Mouse (Mus musculus) embryonic facial prominence, embryonic 15.5 days (tissue): Measurements from ENCODE around the gene Gm49369. TPM values are rescaled to one million over a fixed set of nuclear protein-coding genes. Genes with fewer than 3 reads are reported as not detected.
A peak's percentile ranks its signal among the peaks of the same experiment; 100 is the strongest.
"Not testable (repeated sequence)": the region's sequence is repeated elsewhere in the genome, so short reads cannot be mapped to it uniquely, and the experiment has no call there.

Experiments used
- ATAC-seq: fragments of 200-750 bp; cut with Nextera tagmentation; 2 replicates; pipeline ENCODE4 v1.8.0; 2017; ENCODE audit warnings: low read depth, moderate TSS enrichment; ENCODE audit not compliant: insufficient number of reproducible peaks, low FRiP score, low TSS enrichment
- H3K27ac ChIP-seq: fragments of 300-500 bp; sonication (generic); replicated peaks from 2 replicates; pipeline ENCODE4 v1.5.1; 2015; ENCODE audit warnings: mild to moderate bottlenecking, inconsistent platforms
- H3K27me3 ChIP-seq: fragments of 300-500 bp; sonication (generic); 2 replicates; pipeline ENCODE4 v1.6.1; 2015; ENCODE audit warnings: inconsistent platforms
- H3K36me3 ChIP-seq: fragments of 300-500 bp; sonication (generic); 2 replicates; pipeline ENCODE4 v1.6.1; 2015; ENCODE audit warnings: mild to moderate bottlenecking, inconsistent platforms
- H3K4me1 ChIP-seq: fragments of 300-500 bp; sonication (generic); 2 replicates; pipeline ENCODE4 v1.6.1; 2015; ENCODE audit warnings: inconsistent platforms
- H3K4me2 ChIP-seq: fragments of 300-500 bp; sonication (generic); replicated peaks from 2 replicates; pipeline ENCODE4 v1.6.1; 2015; ENCODE audit warnings: mild to moderate bottlenecking, inconsistent platforms
- H3K4me3 ChIP-seq: fragments of 300-500 bp; sonication (generic); replicated peaks from 2 replicates; pipeline ENCODE4 v1.5.1; 2015; ENCODE audit warnings: mild to moderate bottlenecking, inconsistent platforms
- H3K9ac ChIP-seq: fragments of 300-500 bp; sonication (generic); 2 replicates; pipeline ENCODE4 v1.6.1; 2015; ENCODE audit warnings: inconsistent platforms
- H3K9me3 ChIP-seq: fragments of 300-500 bp; sonication (generic); replicated peaks from 2 replicates; pipeline ENCODE4 v1.6.1; 2016; ENCODE audit warnings: inconsistent platforms
- WGBS: fragments of 180-500 bp; shearing (Covaris S2); methylation state at CpG from one replicate; pipeline ENCODE4 v1.1.7; 2015; 5-methylcytosine and 5-hydroxymethylcytosine counted together
- polyA plus RNA-seq: library from polyadenylated mRNA; unstranded; fragments of >200 nt; fragmentation: Nextera tagmentation; extraction: Ambion mirVana; gene quantifications from 2 replicates; pipeline ENCODE4 v1.2.1, GENCODE M21; 2015

Gm49369 gene
- polyA plus RNA-seq, 1 experiment from 2014 or later: not detected

DNA sequence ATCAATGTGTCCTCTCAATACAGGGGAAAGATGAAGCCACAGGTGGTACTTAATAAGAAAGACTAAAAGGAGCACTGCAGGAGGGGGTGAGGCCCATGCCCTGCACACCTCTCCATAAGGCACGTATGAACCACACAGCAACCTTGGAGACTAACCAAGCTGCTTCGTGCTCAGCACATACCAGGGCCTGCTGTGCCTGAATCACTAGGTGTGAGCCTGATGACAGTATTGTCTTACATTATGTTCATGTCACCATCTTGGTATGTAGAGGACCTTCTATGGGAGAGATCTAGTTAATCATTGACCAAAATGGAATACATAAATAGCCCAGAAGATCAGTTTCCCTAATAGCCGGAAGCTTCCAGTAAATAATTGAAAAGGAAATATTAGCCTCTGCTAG lies 27.1 kb upstream of the Gm49369 start:
- no peak for ATAC-seq
- H3K9ac ChIP-seq: no peak overlapping the region
- no peaks in the 10 kb centered on the region for H3K4me1 ChIP-seq
- no peaks in the 10 kb centered on the region for H3K36me3 ChIP-seq
- H3K27me3 ChIP-seq: no peaks in the 10 kb centered on the region
- H3K9me3 ChIP-seq: no peaks in the 10 kb centered on the region
- no peak overlapping the region for H3K4me3 ChIP-seq
- no peak overlapping the region for H3K4me2 ChIP-seq
- no peak overlapping the region for H3K27ac ChIP-seq
- 80% methylated on average over 3 of the region's 3 CpGs for WGBS

DNA sequence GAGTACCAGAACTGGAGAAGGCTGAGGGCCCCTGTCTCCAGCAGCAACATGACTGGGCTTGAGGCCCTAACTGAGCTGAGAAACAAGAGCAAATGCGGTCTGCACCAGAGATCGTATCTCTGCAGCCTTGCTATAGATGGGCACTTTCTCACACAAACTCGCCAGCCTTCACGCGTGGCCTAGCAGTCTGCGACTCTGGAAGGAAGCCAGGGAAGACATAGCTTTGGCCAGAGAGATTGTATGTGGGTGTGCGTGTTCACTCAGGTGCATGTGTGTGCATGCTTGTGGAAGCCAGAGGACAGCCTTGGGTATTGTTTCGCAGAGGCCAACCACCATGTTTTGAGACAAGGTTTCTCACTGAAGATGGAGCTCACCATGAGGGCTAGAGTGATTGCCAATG lies 26.2 kb upstream of the Gm49369 start:
- H3K9ac ChIP-seq: no peak overlapping the region

DNA sequence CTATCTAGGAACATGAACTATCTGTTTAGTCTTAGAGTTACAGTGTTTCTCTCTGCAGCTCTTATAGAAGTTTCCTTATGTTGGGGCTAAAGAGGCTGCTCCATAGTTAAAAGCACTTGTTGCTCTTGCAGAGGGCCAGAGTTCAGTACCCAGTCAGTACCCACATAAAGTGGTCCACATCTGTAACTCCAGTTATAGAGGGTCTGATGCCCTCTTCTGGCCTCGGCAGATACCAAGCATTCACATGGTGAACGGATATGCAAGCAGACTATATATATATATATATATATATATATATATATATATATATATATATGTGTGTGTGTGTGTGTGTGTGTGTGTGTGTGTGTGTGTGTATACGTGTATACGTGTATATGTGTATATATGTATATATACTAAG lies 25.5 kb upstream of the Gm49369 start:
- Histone ChIP-seq H3K27me3 (no peaks in the 10 kb centered on the region), H3K4me3 (no peak overlapping the region), H3K9me3 (no peaks in the 10 kb centered on the region), H3K4me2 (no peak overlapping the region), H3K36me3 (no peaks in the 10 kb centered on the region), H3K4me1 (no peaks in the 10 kb centered on the region), H3K9ac (no peak overlapping the region), H3K27ac (no peak overlapping the region)
- WGBS: 58% methylated on average over 4 of the region's 4 CpGs
- ATAC-seq: no peak

More for the DNA sequence above, 26.2 kb upstream of the Gm49369 start:
- Histone ChIP-seq H3K36me3 (no peaks in the 10 kb centered on the region), H3K27me3 (no peaks in the 10 kb centered on the region), H3K4me1 (no peaks in the 10 kb centered on the region), H3K4me3 (no peak overlapping the region), H3K27ac (no peak overlapping the region), H3K4me2 (no peak overlapping the region), H3K9me3 (no peaks in the 10 kb centered on the region)
- no peak for ATAC-seq
- 88% methylated on average over 8 of the region's 8 CpGs for WGBS

DNA sequence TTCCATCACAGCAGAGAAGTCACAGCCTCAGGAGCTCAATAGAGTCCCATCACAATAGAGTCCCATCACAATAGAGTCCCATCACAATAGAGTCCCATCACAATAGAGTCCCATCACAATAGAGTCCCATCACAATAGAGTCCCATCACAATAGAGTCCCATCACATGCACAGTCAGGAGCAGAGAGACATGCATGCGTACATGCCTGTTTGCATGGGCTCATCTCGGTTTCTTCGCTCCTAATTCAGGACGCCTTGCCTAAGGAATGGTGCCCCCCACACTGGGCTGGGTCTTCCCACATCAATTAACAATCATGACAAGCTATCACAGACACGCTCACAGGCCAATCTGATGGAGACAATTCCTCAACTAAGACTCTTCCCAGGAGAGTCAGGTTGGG lies 22.7 kb upstream of the Gm49369 start:
- WGBS: 90% methylated on average over 5 of the region's 5 CpGs
- H3K36me3 ChIP-seq, H3K4me1 ChIP-seq, H3K4me2 ChIP-seq, H3K9ac ChIP-seq, H3K27me3 ChIP-seq, H3K9me3 ChIP-seq, ATAC-seq, H3K27ac ChIP-seq, H3K4me3 ChIP-seq: not testable (repeated sequence)

DNA sequence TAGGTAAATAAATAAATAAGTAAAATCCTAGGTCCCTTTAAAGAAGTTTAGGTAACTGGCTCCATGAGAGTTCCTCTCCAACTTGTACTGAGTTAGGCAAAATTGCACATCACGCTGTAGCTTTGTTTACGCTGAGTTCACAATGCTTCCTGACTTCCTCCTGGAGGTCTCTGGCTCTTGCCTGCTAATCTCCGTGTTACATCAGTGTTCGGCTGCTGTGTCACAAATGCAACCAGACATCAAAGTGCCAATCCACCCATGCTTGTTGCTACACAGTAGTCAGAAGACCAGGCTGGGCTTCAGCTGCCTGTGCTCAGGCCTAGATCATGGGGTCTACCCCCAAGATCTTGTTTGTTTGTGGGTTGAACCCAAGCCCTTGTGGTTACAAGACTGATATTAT lies 21.1 kb upstream of the Gm49369 start:
- ATAC-seq: no peak
- 73% methylated on average over 4 of the region's 4 CpGs for WGBS
- H3K36me3 ChIP-seq: no peaks in the 10 kb centered on the region
- no peaks in the 10 kb centered on the region for H3K9me3 ChIP-seq
- H3K4me3 ChIP-seq: no peak overlapping the region
- no peaks in the 10 kb centered on the region; the same call in 1 of the 2 replicates for H3K4me1 ChIP-seq
- H3K9ac ChIP-seq: no peak overlapping the region
- no peak overlapping the region for H3K4me2 ChIP-seq
- H3K27ac ChIP-seq: no peak overlapping the region
- H3K27me3 ChIP-seq: no peaks in the 10 kb centered on the region

DNA sequence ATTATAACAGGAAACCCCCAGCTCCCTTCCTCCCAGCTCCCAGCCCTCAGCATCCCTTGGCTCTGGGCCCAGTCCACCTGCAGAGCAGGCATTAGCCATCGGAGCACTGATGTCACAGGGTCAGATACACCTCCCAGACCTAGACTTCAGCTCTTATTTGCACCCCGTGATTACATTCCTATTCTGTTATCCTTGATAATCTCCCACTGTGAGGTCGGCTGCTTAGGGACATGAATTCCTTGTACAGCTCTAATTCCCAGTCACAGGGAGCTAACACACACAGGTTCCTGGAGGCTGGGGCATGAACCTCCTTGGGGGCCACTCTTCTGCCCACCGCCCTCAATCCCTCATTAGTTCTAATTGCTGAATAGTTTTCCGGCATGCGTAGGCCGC lies 18.3 kb upstream of the Gm49369 start:
- Histone ChIP-seq H3K27ac (0 out of 2 replicates have a peak overlapping the region, but pooled peaks have one; percentile 22), H3K4me1 (no peaks in the 10 kb centered on the region; the same call in 1 of the 2 replicates)

DNA sequence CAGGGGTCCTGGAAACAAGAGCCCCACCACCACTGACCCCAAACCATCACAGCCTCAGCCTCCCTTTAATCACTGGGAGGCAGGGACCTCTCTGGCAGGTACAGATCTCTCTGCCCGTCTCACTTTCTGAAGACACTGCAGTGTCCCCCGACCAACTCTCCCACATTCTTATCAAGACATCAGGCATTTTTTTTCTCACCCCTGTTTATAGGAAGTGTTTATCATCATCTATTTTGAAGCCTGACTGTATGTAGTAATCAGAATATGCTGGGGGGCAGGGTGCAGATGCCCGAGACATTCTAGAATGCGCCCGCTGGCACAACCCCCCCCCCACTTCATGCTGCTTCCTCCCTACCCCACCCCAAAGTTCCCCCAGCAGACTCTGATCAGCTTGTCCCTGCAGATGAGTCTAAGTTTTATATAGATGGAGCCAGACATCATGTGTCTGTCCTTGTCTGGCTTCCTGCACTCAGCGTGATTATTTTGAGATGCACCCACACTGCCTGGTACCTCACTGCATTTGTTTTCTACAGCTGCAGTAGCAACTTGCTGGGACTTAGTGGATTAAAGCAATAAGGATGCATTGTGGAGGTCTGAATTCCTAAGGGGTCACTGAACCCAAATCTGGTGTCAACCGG lies 17.8 kb upstream of the Gm49369 start:
- Histone ChIP-seq H3K36me3 (no peaks in the 10 kb centered on the region), H3K9me3 (no peaks in the 10 kb centered on the region), H3K4me3 (no peak overlapping the region), H3K4me2 (no peak overlapping the region), H3K9ac (no peak overlapping the region), H3K4me1 (no peaks in the 10 kb centered on the region; the same call in 1 of the 2 replicates), H3K27ac (0 out of 2 replicates have a peak overlapping the region, but pooled peaks have one; percentile 22), H3K27me3 (no peaks in the 10 kb centered on the region)
- 0 out of 2 replicates have a peak, but pooled peaks have one; percentile 10 for ATAC-seq
- 65% methylated on average over 7 of the region's 7 CpGs for WGBS

More for the DNA sequence above, 18.3 kb upstream of the Gm49369 start:
- Histone ChIP-seq H3K4me3 (no peak overlapping the region), H3K27me3 (no peaks in the 10 kb centered on the region), H3K36me3 (no peaks in the 10 kb centered on the region), H3K4me2 (no peak overlapping the region), H3K9ac (no peak overlapping the region), H3K9me3 (no peaks in the 10 kb centered on the region)
- 45% methylated on average over 7 of the region's 7 CpGs for WGBS
- ATAC-seq: peak; percentile 49

DNA sequence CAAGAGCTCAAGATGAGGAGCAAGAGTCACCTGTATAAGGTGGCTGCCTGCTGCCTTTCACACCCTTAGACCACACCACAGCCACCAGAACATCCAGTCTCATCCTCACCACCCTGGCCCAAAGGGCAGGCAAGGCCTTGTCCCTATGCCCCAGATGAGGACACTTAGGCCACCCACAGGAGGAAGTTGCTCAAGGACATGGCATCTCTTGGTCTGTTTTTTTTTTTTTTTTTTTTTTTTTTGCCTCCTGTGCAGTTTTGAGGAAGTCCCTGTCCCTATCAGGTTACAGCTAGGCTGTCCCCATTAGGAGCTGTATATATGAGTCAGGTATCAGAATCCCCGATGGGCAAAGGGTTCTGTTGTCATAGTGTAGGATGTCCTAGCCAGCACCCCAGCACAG lies 16.8 kb upstream of the Gm49369 start:
- H3K4me1 ChIP-seq: no peaks in the 10 kb centered on the region; the same call in 1 of the 2 replicates
- H3K4me3 ChIP-seq: no peak overlapping the region
- no peak overlapping the region for H3K4me2 ChIP-seq
- H3K9ac ChIP-seq: no peak overlapping the region
- H3K36me3 ChIP-seq: no peaks in the 10 kb centered on the region
- ATAC-seq: no peak
- H3K27ac ChIP-seq: no peak overlapping the region
- no peaks in the 10 kb centered on the region for H3K9me3 ChIP-seq
- 69% methylated on average over 1 of the region's 1 CpGs for WGBS
- H3K27me3 ChIP-seq: no peaks in the 10 kb centered on the region

DNA sequence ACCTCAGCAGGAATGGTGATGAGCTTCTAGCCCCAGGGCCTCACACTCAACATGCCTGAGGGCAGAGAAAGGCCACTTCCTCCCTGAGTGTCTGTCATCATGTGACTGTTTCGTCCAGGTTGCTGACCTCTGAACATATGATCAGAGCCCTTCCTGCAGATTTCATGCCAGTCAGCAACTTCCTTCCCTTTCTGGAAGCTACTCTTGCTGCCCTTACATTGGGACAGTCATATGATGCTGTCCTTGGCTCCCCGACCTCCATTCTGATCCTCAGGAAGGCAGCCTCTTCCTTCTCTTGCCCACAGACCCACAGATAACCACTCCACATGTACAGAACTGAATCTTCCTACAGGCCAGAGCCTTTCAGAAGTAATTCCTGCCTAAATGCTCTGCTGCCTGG lies 15.6 kb upstream of the Gm49369 start:
- H3K36me3 ChIP-seq: no peaks in the 10 kb centered on the region
- H3K9ac ChIP-seq: no peak overlapping the region
- WGBS: 37% methylated on average over 2 of the region's 2 CpGs
- no peaks in the 10 kb centered on the region for H3K9me3 ChIP-seq
- no peaks in the 10 kb centered on the region for H3K27me3 ChIP-seq
- H3K4me2 ChIP-seq: no peak overlapping the region
- no peaks in the 10 kb centered on the region; the same call in 1 of the 2 replicates for H3K4me1 ChIP-seq
- H3K4me3 ChIP-seq: no peak overlapping the region
- ATAC-seq: no peak
- H3K27ac ChIP-seq: no peak overlapping the region; the same call in 1 of the 2 replicates

DNA sequence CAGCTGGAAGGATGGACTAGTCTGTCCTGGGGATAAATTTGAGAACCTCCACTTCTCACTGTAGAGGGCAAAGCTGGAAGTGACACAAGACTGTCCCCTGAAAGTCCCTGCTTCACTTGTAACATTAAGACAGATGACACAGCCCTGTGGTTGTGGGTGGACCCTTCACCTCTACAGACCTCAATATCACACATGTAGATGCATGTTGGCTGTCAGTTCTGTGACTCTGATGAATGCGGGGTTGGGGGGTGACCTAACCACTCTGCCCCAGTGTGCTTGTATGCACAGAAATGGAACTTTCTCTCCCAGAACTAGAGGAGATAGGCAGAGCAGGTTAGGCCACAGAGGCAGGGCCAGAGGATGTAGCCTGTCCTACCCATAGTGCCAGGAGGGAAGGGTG lies 14.1 kb upstream of the Gm49369 start:
- WGBS: 96% methylated on average over 1 of the region's 1 CpGs
- no peak for ATAC-seq
- Histone ChIP-seq H3K9ac (no peak overlapping the region), H3K27me3 (no peaks in the 10 kb centered on the region), H3K9me3 (no peaks in the 10 kb centered on the region), H3K4me2 (no peak overlapping the region), H3K36me3 (no peaks in the 10 kb centered on the region), H3K4me3 (no peak overlapping the region), H3K4me1 (no peaks in the 10 kb centered on the region; the same call in 1 of the 2 replicates), H3K27ac (no peak overlapping the region)

DNA sequence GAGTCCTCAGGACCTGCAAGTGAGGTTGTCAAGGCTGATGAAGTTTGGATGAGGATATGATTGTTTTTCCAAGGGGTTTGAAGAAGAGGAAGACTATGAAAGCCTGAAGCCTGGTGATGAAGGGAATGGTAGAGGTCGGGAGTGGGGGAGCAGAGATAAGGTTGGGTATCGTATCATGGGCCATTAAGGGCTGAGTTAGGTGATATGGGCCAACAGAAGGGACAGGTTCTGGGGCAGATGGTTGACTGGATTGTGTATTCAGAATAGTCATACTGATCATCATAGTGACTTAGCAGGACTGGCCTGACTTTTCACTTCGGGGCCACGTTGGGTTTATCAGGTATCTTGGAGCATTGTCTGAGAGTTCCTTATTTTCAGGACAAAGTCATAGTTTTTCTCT lies 13.0 kb upstream of the Gm49369 start:
- Histone ChIP-seq H3K4me2 (no peak overlapping the region), H3K9ac (no peak overlapping the region), H3K36me3 (no peaks in the 10 kb centered on the region), H3K9me3 (no peaks in the 10 kb centered on the region), H3K27ac (no peak overlapping the region), H3K4me1 (no peaks in the 10 kb centered on the region), H3K27me3 (no peaks in the 10 kb centered on the region), H3K4me3 (no peak overlapping the region)
- WGBS: 91% methylated on average over 4 of the region's 4 CpGs
- ATAC-seq: no peak
